Mouse (Mus musculus): ENCODE data around the gene Bcar1. TPM values are rescaled to one million over a fixed set of nuclear protein-coding genes. Genes with fewer than 3 reads are reported as not detected.

The Bcar1 gene
- polyA plus RNA-seq, 1 experiment, result 14.0 TPM

- TF ChIP-seq POLR2A (IDR thresholded peaks at IDR 0.05; ENCODE audit: control insufficient read depth, extremely low read depth, insufficient read depth, low read length, poor library complexity) (no peak), CTCF (IDR thresholded peaks at IDR 0.05; ENCODE audit: borderline replicate concordance, control insufficient read depth, extremely low read depth, insufficient read depth, low read length, poor library complexity) (no peak)
- H3K27me3 ChIP-seq (ENCODE audit: control insufficient read depth, insufficient read depth, low read length), result no peaks in the 10 kb centered on the region
- WGBS, result 89% methylated on average over 2 of the region's 2 CpGs
These were observed 52.6 kb downstream of the Bcar1 start, which contains the start of gene Ctrb1 for GRCm38 (mm10) chr8:111690960-111691445. Gene Ctrb1, minus strand, starts transcription at chr8:111691010.

GRCm38 (mm10) chr8:111686881-111687280 lies 56.7 kb downstream of the Bcar1 start:
- DNase-seq, result no peak
- no peak overlapping the region for H3K4me3 ChIP-seq (ENCODE audit: control insufficient read depth, insufficient read depth, low read length)
- H3K4me1 ChIP-seq (replicated peaks; ENCODE audit: control insufficient read depth, insufficient read depth, low read length), result no peaks in the 10 kb centered on the region
- no peak overlapping the region for H3K27ac ChIP-seq (ENCODE audit: control insufficient read depth, insufficient read depth, low read length)
- TF ChIP-seq POLR2A (IDR thresholded peaks at IDR 0.05; ENCODE audit: control insufficient read depth, extremely low read depth, insufficient read depth, low read length, poor library complexity), result no peak
- TF ChIP-seq CTCF (IDR thresholded peaks at IDR 0.05; ENCODE audit: borderline replicate concordance, control insufficient read depth, extremely low read depth, insufficient read depth, low read length, poor library complexity), result no peak
- no peaks in the 10 kb centered on the region for H3K27me3 ChIP-seq (ENCODE audit: control insufficient read depth, insufficient read depth, low read length)
- 87% methylated on average over 13 of the region's 13 CpGs for WGBS
- H3K36me3 ChIP-seq (ENCODE audit: control insufficient read depth, insufficient read depth, low read length), result no peaks in the 10 kb centered on the region

More at GRCm38 (mm10) chr8:111690960-111691445, 52.6 kb downstream of the Bcar1 start, which contains the start of gene Ctrb1:
- no peaks in the 10 kb centered on the region for H3K36me3 ChIP-seq (ENCODE audit: control insufficient read depth, insufficient read depth, low read length)
- no peak for DNase-seq
- no peaks in the 10 kb centered on the region for H3K4me1 ChIP-seq (replicated peaks; ENCODE audit: control insufficient read depth, insufficient read depth, low read length)
- no peak within 1 kb of the TSS for H3K4me3 ChIP-seq (ENCODE audit: control insufficient read depth, insufficient read depth, low read length)
- H3K27ac ChIP-seq (ENCODE audit: control insufficient read depth, insufficient read depth, low read length), result no peak within 1 kb of the TSS

GRCm38 (mm10) chr8:111682521-111682920 lies 61.1 kb downstream of the Bcar1 start:
- Histone ChIP-seq H3K4me3 (ENCODE audit: control insufficient read depth, insufficient read depth, low read length) (no peak overlapping the region), H3K4me1 (replicated peaks; ENCODE audit: control insufficient read depth, insufficient read depth, low read length) (no peaks in the 10 kb centered on the region), H3K27ac (ENCODE audit: control insufficient read depth, insufficient read depth, low read length) (no peak overlapping the region), H3K27me3 (ENCODE audit: control insufficient read depth, insufficient read depth, low read length) (no peaks in the 10 kb centered on the region), H3K36me3 (ENCODE audit: control insufficient read depth, insufficient read depth, low read length) (no peaks in the 10 kb centered on the region)
- no peak for TF ChIP-seq CTCF (IDR thresholded peaks at IDR 0.05; ENCODE audit: borderline replicate concordance, control insufficient read depth, extremely low read depth, insufficient read depth, low read length, poor library complexity)
- no peak for TF ChIP-seq POLR2A (IDR thresholded peaks at IDR 0.05; ENCODE audit: control insufficient read depth, extremely low read depth, insufficient read depth, low read length, poor library complexity)
- WGBS, result 36% methylated on average over 9 of the region's 9 CpGs
- no peak for DNase-seq

GRCm38 (mm10) chr8:111681153-111681552 lies 62.5 kb downstream of the Bcar1 start:
- WGBS, result 79% methylated on average over 11 of the region's 11 CpGs
- TF ChIP-seq POLR2A (IDR thresholded peaks at IDR 0.05; ENCODE audit: control insufficient read depth, extremely low read depth, insufficient read depth, low read length, poor library complexity) (no peak), CTCF (IDR thresholded peaks at IDR 0.05; ENCODE audit: borderline replicate concordance, control insufficient read depth, extremely low read depth, insufficient read depth, low read length, poor library complexity) (no peak)
- no peak overlapping the region for H3K27ac ChIP-seq (ENCODE audit: control insufficient read depth, insufficient read depth, low read length)
- no peak overlapping the region for H3K4me3 ChIP-seq (ENCODE audit: control insufficient read depth, insufficient read depth, low read length)
- no peaks in the 10 kb centered on the region for H3K4me1 ChIP-seq (replicated peaks; ENCODE audit: control insufficient read depth, insufficient read depth, low read length)
- H3K36me3 ChIP-seq (ENCODE audit: control insufficient read depth, insufficient read depth, low read length), result no peaks in the 10 kb centered on the region
- H3K27me3 ChIP-seq (ENCODE audit: control insufficient read depth, insufficient read depth, low read length), result no peaks in the 10 kb centered on the region
- no peak for DNase-seq

- Histone ChIP-seq H3K27me3 (ENCODE audit: control insufficient read depth, insufficient read depth, low read length) (no peaks in the 10 kb centered on the region), H3K4me1 (replicated peaks; ENCODE audit: control insufficient read depth, insufficient read depth, low read length) (no peaks in the 10 kb centered on the region), H3K36me3 (ENCODE audit: control insufficient read depth, insufficient read depth, low read length) (no peaks in the 10 kb centered on the region), H3K4me3 (ENCODE audit: control insufficient read depth, insufficient read depth, low read length) (no peak overlapping the region), H3K27ac (ENCODE audit: control insufficient read depth, insufficient read depth, low read length) (no peak overlapping the region)
- TF ChIP-seq POLR2A (IDR thresholded peaks at IDR 0.05; ENCODE audit: control insufficient read depth, extremely low read depth, insufficient read depth, low read length, poor library complexity) (no peak), CTCF (IDR thresholded peaks at IDR 0.05; ENCODE audit: borderline replicate concordance, control insufficient read depth, extremely low read depth, insufficient read depth, low read length, poor library complexity) (no peak)
- no peak for DNase-seq
- WGBS, result 48% methylated on average over 17 of the region's 17 CpGs
These were observed 63.1 kb downstream of the Bcar1 start for GRCm38 (mm10) chr8:111680423-111681028.

GRCm38 (mm10) chr8:111678848-111679247 lies 64.8 kb downstream of the Bcar1 start:
- H3K27me3 ChIP-seq (ENCODE audit: control insufficient read depth, insufficient read depth, low read length), result no peaks in the 10 kb centered on the region
- no peak overlapping the region for H3K27ac ChIP-seq (ENCODE audit: control insufficient read depth, insufficient read depth, low read length)
- H3K36me3 ChIP-seq (ENCODE audit: control insufficient read depth, insufficient read depth, low read length), result no peaks in the 10 kb centered on the region
- TF ChIP-seq CTCF (IDR thresholded peaks at IDR 0.05; ENCODE audit: borderline replicate concordance, control insufficient read depth, extremely low read depth, insufficient read depth, low read length, poor library complexity), result no peak
- TF ChIP-seq POLR2A (IDR thresholded peaks at IDR 0.05; ENCODE audit: control insufficient read depth, extremely low read depth, insufficient read depth, low read length, poor library complexity), result no peak
- DNase-seq, result no peak
- no peaks in the 10 kb centered on the region for H3K4me1 ChIP-seq (replicated peaks; ENCODE audit: control insufficient read depth, insufficient read depth, low read length)
- 86% methylated on average over 7 of the region's 7 CpGs for WGBS
- no peak overlapping the region for H3K4me3 ChIP-seq (ENCODE audit: control insufficient read depth, insufficient read depth, low read length)
